Mouse (Mus musculus) left cerebral cortex, postnatal 14 days (tissue): Measurements from ENCODE around the gene Zw10. TPM values are rescaled to one million over a fixed set of nuclear protein-coding genes. Genes with fewer than 3 reads are reported as not detected.

Experiments
- DNase-seq, 2 experiments: peaks; one replicate each; pipeline ENCODE4 v3.0.0; 2021 to 2022; ENCODE audit warnings: low spot score in 2 of 2, mixed read lengths in 1 of 2
- intact Hi-C: fragments of 180-260 bp; cut with DNase I; formaldehyde crosslinking; loops from one replicate; pipeline ENCODE4 v1.15.1; 2025
- total RNA-seq, 2 experiments: library from RNA; stranded (reverse); gene quantifications; 2 replicates each; pipeline ENCODE4 v1.2.3; 2021

The Zw10 gene
- total RNA-seq, 2 experiments from 2014 or later = 14.4 to 14.5 TPM

DNA sequence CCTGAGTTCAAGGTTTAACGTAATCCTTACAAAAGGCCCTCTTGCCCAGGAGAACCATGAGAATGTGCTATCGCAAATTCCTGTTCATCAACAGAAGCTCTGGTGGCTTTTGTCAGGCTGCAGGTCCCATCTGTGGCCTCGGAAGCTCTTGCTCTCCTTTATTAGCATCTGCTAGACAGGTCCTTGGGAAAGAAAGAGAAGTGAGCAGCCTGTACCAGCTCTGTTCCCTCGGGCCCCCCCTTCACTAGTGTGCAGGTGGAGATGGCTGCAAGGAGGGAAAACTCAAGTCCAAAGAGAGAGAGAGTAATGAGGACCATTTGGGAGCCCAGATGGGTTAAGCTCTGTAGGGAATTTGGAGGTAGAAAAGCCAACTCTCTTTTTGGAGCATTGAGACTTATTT is 64.3 kb downstream of the Zw10 start:
- DNase-seq = no peak
- intact Hi-C loops = no loop called here

GRCm38 (mm10) chr9:49125706-49126105 is 70.3 kb downstream of the Zw10 start:
- intact Hi-C loops = no loop called here
- DNase-seq = no peak

Other genes with a start within 250 kb of the Zw10 start
- 10 to 100 TPM; 56.2 to 65.7 TPM for gene Zbtb16, start 219.4 kb upstream of the Zw10 start, total RNA-seq
- gene Htr3a, start 144.5 kb upstream of the Zw10 start, total RNA-seq = 1 to 10 TPM; 4.9 to 5.3 TPM
- gene Htr3b, start 90.6 kb upstream of the Zw10 start, total RNA-seq = not detected
- 10 to 100 TPM; 47.2 to 60.7 TPM for gene Usp28, start 70.2 kb upstream of the Zw10 start, total RNA-seq
- under 1 TPM; 0.51 to 0.59 TPM for gene Tmprss5, start 25.6 kb downstream of the Zw10 start, total RNA-seq
- not detected for gene Gm4894, start 194.9 kb downstream of the Zw10 start, total RNA-seq